Mouse (Mus musculus): ENCODE measurements around the gene Zfp687. TPM values are rescaled to one million over a fixed set of nuclear protein-coding genes. Genes with fewer than 3 reads are reported as not detected.

Gene Zfp687
- 69.4 and 75.7 TPM in 2 replicates for polyA plus RNA-seq (2012)

GRCm38 (mm10) chr3:95015337-95015872 lies at the start of gene Zfp687:
Zfp687 (minus strand) TSS chr3:95015448.
- no peak for TF ChIP-seq GATA1 (IDR thresholded peaks at IDR 0.05; ENCODE audit: low read length)

GRCm38 (mm10) chr3:95063741-95064140 lies 48.5 kb upstream of the Zfp687 start:
- no peak for TF ChIP-seq GATA1 (IDR thresholded peaks at IDR 0.05; ENCODE audit: low read length)

- TF ChIP-seq GATA1 (IDR thresholded peaks at IDR 0.05; ENCODE audit: low read length): no peak
These were observed 42.8 kb upstream of the Zfp687 start for GRCm38 (mm10) chr3:95058078-95058477.

GRCm38 (mm10) chr3:95056275-95056674 lies 41.0 kb upstream of the Zfp687 start:
- TF ChIP-seq GATA1 (IDR thresholded peaks at IDR 0.05; ENCODE audit: low read length): no peak

- TF ChIP-seq GATA1 (IDR thresholded peaks at IDR 0.05; ENCODE audit: low read length): peak; percentile 97
These were observed 39.4 kb upstream of the Zfp687 start for GRCm38 (mm10) chr3:95054481-95055260.

GRCm38 (mm10) chr3:95053701-95054100 lies 38.5 kb upstream of the Zfp687 start:
- TF ChIP-seq GATA1 (IDR thresholded peaks at IDR 0.05; ENCODE audit: low read length): no peak

- TF ChIP-seq GATA1 (IDR thresholded peaks at IDR 0.05; ENCODE audit: low read length): no peak
These were observed 37.7 kb upstream of the Zfp687 start for GRCm38 (mm10) chr3:95052959-95053358.

- TF ChIP-seq GATA1 (IDR thresholded peaks at IDR 0.05; ENCODE audit: low read length): no peak
These were observed 32.7 kb upstream of the Zfp687 start for GRCm38 (mm10) chr3:95047914-95048313.

- no peak for TF ChIP-seq GATA1 (IDR thresholded peaks at IDR 0.05; ENCODE audit: low read length)
These were observed 31.3 kb upstream of the Zfp687 start for GRCm38 (mm10) chr3:95046462-95047057.

GRCm38 (mm10) chr3:95043251-95043650 lies 28.0 kb upstream of the Zfp687 start:
- TF ChIP-seq GATA1 (IDR thresholded peaks at IDR 0.05; ENCODE audit: low read length): no peak

GRCm38 (mm10) chr3:95042838-95043229 lies 27.6 kb upstream of the Zfp687 start:
- no peak for TF ChIP-seq GATA1 (IDR thresholded peaks at IDR 0.05; ENCODE audit: low read length)

- TF ChIP-seq GATA1 (IDR thresholded peaks at IDR 0.05; ENCODE audit: low read length): no peak
These were observed 27.1 kb upstream of the Zfp687 start, which contains the start of gene Psmd4 for GRCm38 (mm10) chr3:95042166-95042837. Psmd4 (minus strand) TSS chr3:95042614.

- no peak for TF ChIP-seq GATA1 (IDR thresholded peaks at IDR 0.05; ENCODE audit: low read length)
These were observed 26.4 kb upstream of the Zfp687 start for GRCm38 (mm10) chr3:95041625-95042024.

GRCm38 (mm10) chr3:95029953-95030352 lies 14.7 kb upstream of the Zfp687 start:
- no peak for TF ChIP-seq GATA1 (IDR thresholded peaks at IDR 0.05; ENCODE audit: low read length)

GRCm38 (mm10) chr3:95028603-95029002 lies 13.4 kb upstream of the Zfp687 start:
- TF ChIP-seq GATA1 (IDR thresholded peaks at IDR 0.05; ENCODE audit: low read length): no peak

GRCm38 (mm10) chr3:95027701-95028100 lies 12.5 kb upstream of the Zfp687 start:
- TF ChIP-seq GATA1 (IDR thresholded peaks at IDR 0.05; ENCODE audit: low read length): no peak

Measured in G1E-ER4 (cell line).